Mouse (Mus musculus): ENCODE data around the gene Trabd2b. TPM values are rescaled to one million over a fixed set of nuclear protein-coding genes. Genes with fewer than 3 reads are reported as not detected.

Trabd2b gene
- polyA plus RNA-seq, 1 experiment from 2014 or later: 2.0 TPM

DNA sequence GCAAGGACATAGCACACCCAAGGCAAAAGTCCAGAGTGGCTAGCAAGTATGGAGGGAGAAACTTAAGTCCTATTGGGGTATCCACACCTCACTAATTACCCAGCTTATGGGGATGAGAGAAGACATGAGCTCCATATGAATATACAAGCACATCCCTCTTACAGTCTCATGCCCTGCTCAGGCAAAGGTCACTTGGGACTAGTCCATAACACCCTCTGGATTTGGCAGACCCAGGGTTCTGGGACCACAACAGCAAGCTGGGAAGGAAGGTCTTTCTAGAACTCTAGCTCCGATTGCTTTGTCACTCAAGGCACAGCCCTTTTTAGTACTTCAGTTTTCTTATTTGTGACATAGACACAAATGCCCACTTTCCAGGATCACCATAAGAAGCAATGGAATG, 112.0 kb downstream of the Trabd2b start:
- Histone ChIP-seq H3K27ac (ENCODE audit: low read depth, low read length) (no peak overlapping the region), H3K4me1 (ENCODE audit: control insufficient read depth, insufficient read depth, low read length) (no peaks in the 10 kb centered on the region; the same call in 1 of the 2 replicates), H3K27me3 (ENCODE audit: control insufficient read depth, insufficient read depth, low read length) (no peaks in the 10 kb centered on the region), H3K9me3 (ENCODE audit: control insufficient read depth, low read length) (no peaks in the 10 kb centered on the region), H3K36me3 (ENCODE audit: control insufficient read depth, insufficient read depth, low read length) (no peaks in the 10 kb centered on the region), H3K9ac (ENCODE audit: low read length) (no peak overlapping the region), H3K4me3 (ENCODE audit: low read depth, low read length) (no peak overlapping the region), H3K4me2 (ENCODE audit: low read depth) (no peak overlapping the region)
- ATAC-seq (ENCODE audit: insufficient read depth, low FRiP score, low TSS enrichment) (no peak), DNase-seq (ENCODE audit: low spot score) (no peak)
- 92% methylated on average over 1 of the region's 1 CpGs for WGBS

DNA sequence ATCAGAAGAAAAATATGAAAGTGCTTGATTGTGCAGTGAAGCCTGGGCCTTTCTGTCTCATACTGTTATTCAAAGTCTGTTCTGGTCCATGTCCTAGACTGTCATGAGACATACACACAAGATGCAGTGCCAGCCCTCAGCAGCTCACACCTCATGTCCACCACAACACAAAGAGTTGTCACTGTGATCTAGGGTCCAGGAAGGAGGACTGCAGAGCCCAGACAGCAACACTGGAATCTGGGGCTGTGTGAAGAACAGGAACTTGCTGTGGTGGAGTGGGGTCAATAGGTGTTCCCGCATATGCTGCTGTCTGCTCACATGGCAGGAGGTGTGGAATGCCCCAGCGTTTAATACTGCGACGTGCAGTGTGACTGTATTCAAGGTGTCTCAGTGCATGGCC, 112.8 kb downstream of the Trabd2b start:
- no peaks in the 10 kb centered on the region for H3K36me3 ChIP-seq (ENCODE audit: control insufficient read depth, insufficient read depth, low read length)
- no peaks in the 10 kb centered on the region; the same call in 1 of the 2 replicates for H3K4me1 ChIP-seq (ENCODE audit: control insufficient read depth, insufficient read depth, low read length)
- H3K4me2 ChIP-seq (ENCODE audit: low read depth): no peak overlapping the region
- no peak for DNase-seq (ENCODE audit: low spot score)
- no peak overlapping the region for H3K4me3 ChIP-seq (ENCODE audit: low read depth, low read length)
- H3K27me3 ChIP-seq (ENCODE audit: control insufficient read depth, insufficient read depth, low read length): no peaks in the 10 kb centered on the region
- no peak for ATAC-seq (ENCODE audit: insufficient read depth, low FRiP score, low TSS enrichment)
- no peaks in the 10 kb centered on the region for H3K9me3 ChIP-seq (ENCODE audit: control insufficient read depth, low read length)
- no peak overlapping the region for H3K9ac ChIP-seq (ENCODE audit: low read length)
- no peak overlapping the region for H3K27ac ChIP-seq (ENCODE audit: low read depth, low read length)
- 83% methylated on average over 4 of the region's 4 CpGs for WGBS

DNA sequence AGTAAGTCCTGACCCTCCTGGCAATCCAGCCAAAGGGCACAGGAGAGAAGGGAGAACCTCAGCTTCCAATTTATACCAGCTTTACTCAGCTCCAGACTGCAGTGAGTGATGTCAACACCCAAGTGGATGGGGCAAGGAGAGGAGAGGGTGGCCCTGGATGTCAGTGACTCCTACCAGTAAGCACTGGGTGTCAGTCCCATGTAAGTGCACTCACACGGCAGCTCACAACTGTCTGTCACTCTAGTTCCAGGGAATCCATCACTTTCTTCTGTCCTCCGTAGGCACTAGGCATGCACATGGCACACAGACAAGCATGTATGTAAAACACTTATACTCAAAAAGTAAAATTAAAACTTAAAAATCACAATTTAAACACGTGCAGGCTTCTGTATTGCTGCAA, 113.4 kb downstream of the Trabd2b start:
- no peak overlapping the region for H3K4me2 ChIP-seq (ENCODE audit: low read depth)
- ATAC-seq (ENCODE audit: insufficient read depth, low FRiP score, low TSS enrichment) (no peak), DNase-seq (ENCODE audit: low spot score) (no peak)
- no peak overlapping the region for H3K27ac ChIP-seq (ENCODE audit: low read depth, low read length)
- H3K9me3 ChIP-seq (ENCODE audit: control insufficient read depth, low read length): no peaks in the 10 kb centered on the region
- H3K9ac ChIP-seq (ENCODE audit: low read length): no peak overlapping the region
- H3K27me3 ChIP-seq (ENCODE audit: control insufficient read depth, insufficient read depth, low read length): no peaks in the 10 kb centered on the region
- no peaks in the 10 kb centered on the region; the same call in 1 of the 2 replicates for H3K4me1 ChIP-seq (ENCODE audit: control insufficient read depth, insufficient read depth, low read length)
- no peaks in the 10 kb centered on the region for H3K36me3 ChIP-seq (ENCODE audit: control insufficient read depth, insufficient read depth, low read length)
- H3K4me3 ChIP-seq (ENCODE audit: low read depth, low read length): no peak overlapping the region
- 91% methylated on average over 3 of the region's 3 CpGs for WGBS

DNA sequence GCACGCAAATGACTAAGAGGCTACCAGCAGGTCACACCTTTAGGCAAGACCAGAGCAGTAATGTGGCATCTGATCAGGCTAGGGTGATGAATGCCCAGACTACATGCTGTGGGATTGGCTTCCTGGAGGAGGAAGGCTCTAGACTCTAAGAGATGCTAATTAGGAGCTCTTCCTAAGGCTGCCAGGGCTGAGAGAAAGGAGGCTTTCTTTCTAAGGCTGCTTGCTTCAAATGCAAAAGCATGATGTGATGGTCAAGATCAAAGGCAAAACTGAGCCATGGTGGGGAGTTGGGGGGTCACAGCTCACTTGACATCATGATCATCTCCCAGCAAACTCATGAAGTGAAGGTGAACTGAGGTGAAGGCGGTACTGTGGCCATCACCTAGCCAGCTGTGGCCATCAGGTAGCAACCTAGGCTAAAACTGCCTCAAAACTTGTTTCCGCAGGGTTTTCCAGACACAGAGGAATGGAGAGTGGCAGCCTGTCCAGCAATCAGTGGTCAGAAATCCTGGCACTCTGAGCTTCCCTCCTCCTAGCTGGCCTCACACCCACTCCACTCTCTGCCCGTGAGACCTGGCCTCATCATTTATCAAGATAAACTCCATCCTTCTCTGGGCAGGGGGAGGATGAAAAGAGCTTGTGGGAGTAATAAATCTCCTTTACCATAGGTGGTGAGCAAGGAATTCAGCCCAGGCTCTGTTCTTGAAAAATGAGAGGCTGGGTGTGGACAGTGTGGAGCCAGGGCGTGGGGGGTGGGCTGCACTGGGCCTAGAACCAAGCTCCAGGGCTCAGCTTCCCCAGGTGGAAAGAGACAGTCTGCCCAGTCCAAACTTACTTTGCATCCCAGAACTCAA, 117.0 kb downstream of the Trabd2b start:
- no peak overlapping the region for H3K4me3 ChIP-seq (ENCODE audit: low read depth, low read length)
- H3K4me2 ChIP-seq (ENCODE audit: low read depth): no peak overlapping the region
- ATAC-seq (ENCODE audit: insufficient read depth, low FRiP score, low TSS enrichment): no peak
- no peaks in the 10 kb centered on the region for H3K9me3 ChIP-seq (ENCODE audit: control insufficient read depth, low read length)
- no peak overlapping the region for H3K27ac ChIP-seq (ENCODE audit: low read depth, low read length)
- H3K36me3 ChIP-seq (ENCODE audit: control insufficient read depth, insufficient read depth, low read length): no peaks in the 10 kb centered on the region
- 55% methylated on average over 5 of the region's 5 CpGs for WGBS
- H3K4me1 ChIP-seq (ENCODE audit: control insufficient read depth, insufficient read depth, low read length): no peaks in the 10 kb centered on the region; the same call in 1 of the 2 replicates
- DNase-seq (ENCODE audit: low spot score): no peak
- no peak overlapping the region for H3K9ac ChIP-seq (ENCODE audit: low read length)
- no peaks in the 10 kb centered on the region for H3K27me3 ChIP-seq (ENCODE audit: control insufficient read depth, insufficient read depth, low read length)

DNA sequence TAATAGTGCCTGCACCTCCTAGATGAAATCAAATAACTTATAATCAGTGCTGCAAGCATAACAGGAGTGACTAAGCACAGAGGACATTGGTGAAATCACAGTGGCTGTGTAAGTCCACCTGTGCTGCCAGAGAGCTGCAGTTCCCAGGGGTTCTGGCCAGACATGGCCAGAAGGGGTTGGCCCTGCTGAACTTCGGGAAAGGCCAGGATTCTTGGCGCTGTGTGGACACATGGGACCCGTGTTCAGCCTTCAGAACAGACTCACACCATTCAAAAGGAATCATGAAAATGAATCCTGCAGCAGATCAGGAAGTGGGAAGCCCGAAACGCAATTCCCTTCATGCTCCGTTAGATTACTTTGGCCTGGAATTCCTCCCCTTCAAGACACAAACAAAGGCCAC, 125.1 kb downstream of the Trabd2b start:
- no peak overlapping the region for H3K27ac ChIP-seq (ENCODE audit: low read depth, low read length)
- H3K9me3 ChIP-seq (ENCODE audit: control insufficient read depth, low read length): no peaks in the 10 kb centered on the region
- H3K4me1 ChIP-seq (ENCODE audit: control insufficient read depth, insufficient read depth, low read length): no peaks in the 10 kb centered on the region
- DNase-seq (ENCODE audit: low spot score) (no peak), ATAC-seq (ENCODE audit: insufficient read depth, low FRiP score, low TSS enrichment) (no peak)
- H3K9ac ChIP-seq (ENCODE audit: low read length): no peak overlapping the region
- no peak overlapping the region for H3K4me2 ChIP-seq (ENCODE audit: low read depth)
- no peaks in the 10 kb centered on the region for H3K36me3 ChIP-seq (ENCODE audit: control insufficient read depth, insufficient read depth, low read length)
- H3K4me3 ChIP-seq (ENCODE audit: low read depth, low read length): no peak overlapping the region
- no peaks in the 10 kb centered on the region for H3K27me3 ChIP-seq (ENCODE audit: control insufficient read depth, insufficient read depth, low read length)
- 71% methylated on average over 6 of the region's 6 CpGs for WGBS

DNA sequence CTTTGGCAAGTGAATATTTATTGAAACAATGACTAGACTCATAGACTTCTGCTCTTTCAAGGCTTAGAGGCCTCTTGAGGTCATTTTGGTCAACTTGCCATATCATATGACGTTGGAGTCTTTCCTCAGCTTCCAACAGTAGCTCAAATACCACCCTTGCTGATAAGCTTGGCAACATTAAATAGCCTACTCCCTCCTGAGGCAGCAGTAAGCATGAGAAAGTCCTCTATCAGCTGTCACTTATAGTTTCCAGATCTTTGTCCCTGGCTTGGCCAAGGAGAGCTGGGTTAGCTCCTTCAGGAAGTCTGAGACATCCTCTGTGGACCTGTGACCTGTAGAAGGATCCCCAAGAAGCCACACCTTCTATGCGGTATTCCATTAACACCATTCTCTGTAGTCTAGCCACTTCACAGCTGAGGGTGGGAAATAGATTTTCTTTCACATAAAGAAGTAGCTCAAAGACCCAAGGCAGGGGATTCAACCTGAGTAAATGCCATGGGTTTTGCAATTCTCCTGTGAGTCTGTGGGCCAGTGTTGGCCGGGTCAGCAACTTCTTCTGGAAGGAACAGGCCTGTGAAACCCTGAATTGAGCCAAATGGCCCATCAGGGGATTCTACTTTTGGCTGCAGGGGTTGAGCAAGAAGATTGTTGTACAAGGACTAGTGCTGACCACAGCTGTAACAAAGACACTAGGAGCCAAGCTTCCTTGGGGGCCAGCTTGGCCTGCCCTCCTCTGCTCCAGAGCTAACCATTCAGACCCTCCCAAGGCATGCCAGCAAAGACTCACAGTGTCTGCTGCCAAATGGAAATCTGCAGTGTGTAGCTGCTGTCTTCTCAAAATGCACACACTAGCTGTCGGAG, 127.6 kb downstream of the Trabd2b start:
- ATAC-seq (ENCODE audit: insufficient read depth, low FRiP score, low TSS enrichment): no peak
- WGBS: 81% methylated on average over 4 of the region's 4 CpGs

DNA sequence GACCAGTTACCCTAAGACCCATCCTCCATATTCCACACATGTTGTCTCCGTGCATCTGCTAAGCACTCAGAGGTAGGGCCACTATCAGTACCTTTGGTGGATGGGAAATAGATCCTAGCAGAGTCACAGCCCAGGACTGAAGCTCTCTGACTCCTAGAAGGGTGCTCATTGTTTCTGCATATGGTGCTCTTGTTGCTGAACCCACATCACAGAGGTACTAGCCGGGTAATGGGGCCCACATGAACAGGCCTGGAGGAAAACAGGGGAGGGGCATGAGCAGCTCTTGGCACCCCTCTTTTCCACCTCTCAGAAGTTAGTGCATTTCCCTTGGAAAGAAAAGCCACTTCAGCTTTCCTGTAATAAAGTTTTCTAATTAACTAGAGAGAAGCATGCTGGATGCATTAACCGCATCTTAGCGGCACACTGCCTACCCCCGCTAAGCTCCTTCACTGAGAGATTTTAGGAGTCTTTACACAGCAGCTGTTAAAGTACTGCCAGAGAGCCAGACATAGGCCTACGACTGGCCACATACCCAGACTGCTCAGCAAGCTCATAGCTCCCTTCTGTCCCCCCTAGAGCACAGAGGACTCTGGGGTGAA, 131.0 kb downstream of the Trabd2b start:
- no peak for DNase-seq (ENCODE audit: low spot score)
- Histone ChIP-seq H3K4me1 (ENCODE audit: control insufficient read depth, insufficient read depth, low read length) (no peaks in the 10 kb centered on the region), H3K27ac (ENCODE audit: low read depth, low read length) (no peak overlapping the region), H3K36me3 (ENCODE audit: control insufficient read depth, insufficient read depth, low read length) (no peaks in the 10 kb centered on the region), H3K4me2 (ENCODE audit: low read depth) (no peak overlapping the region), H3K9me3 (ENCODE audit: control insufficient read depth, low read length) (no peaks in the 10 kb centered on the region), H3K27me3 (ENCODE audit: control insufficient read depth, insufficient read depth, low read length) (no peaks in the 10 kb centered on the region), H3K9ac (ENCODE audit: low read length) (no peak overlapping the region), H3K4me3 (ENCODE audit: low read depth, low read length) (no peak overlapping the region)
- no peak for ATAC-seq (ENCODE audit: insufficient read depth, low FRiP score, low TSS enrichment)
- WGBS: 66% methylated on average over 6 of the region's 6 CpGs

More for the DNA sequence above, 127.6 kb downstream of the Trabd2b start:
- Histone ChIP-seq H3K27ac (ENCODE audit: low read depth, low read length) (no peak overlapping the region), H3K27me3 (ENCODE audit: control insufficient read depth, insufficient read depth, low read length) (no peaks in the 10 kb centered on the region), H3K4me2 (ENCODE audit: low read depth) (no peak overlapping the region), H3K36me3 (ENCODE audit: control insufficient read depth, insufficient read depth, low read length) (no peaks in the 10 kb centered on the region), H3K9me3 (ENCODE audit: control insufficient read depth, low read length) (no peaks in the 10 kb centered on the region), H3K4me1 (ENCODE audit: control insufficient read depth, insufficient read depth, low read length) (no peaks in the 10 kb centered on the region), H3K9ac (ENCODE audit: low read length) (no peak overlapping the region), H3K4me3 (ENCODE audit: low read depth, low read length) (no peak overlapping the region)
- no peak for DNase-seq (ENCODE audit: low spot score)

GRCm38 (mm10) chr4:114540031-114540430, 133.5 kb downstream of the Trabd2b start:
- ATAC-seq (ENCODE audit: insufficient read depth, low FRiP score, low TSS enrichment) (no peak), DNase-seq (ENCODE audit: low spot score) (no peak)
- Histone ChIP-seq H3K36me3 (ENCODE audit: control insufficient read depth, insufficient read depth, low read length) (no peaks in the 10 kb centered on the region), H3K4me3 (ENCODE audit: low read depth, low read length) (no peak overlapping the region), H3K9me3 (ENCODE audit: control insufficient read depth, low read length) (no peaks in the 10 kb centered on the region), H3K4me1 (ENCODE audit: control insufficient read depth, insufficient read depth, low read length) (no peaks in the 10 kb centered on the region), H3K9ac (ENCODE audit: low read length) (no peak overlapping the region), H3K27me3 (ENCODE audit: control insufficient read depth, insufficient read depth, low read length) (no peaks in the 10 kb centered on the region), H3K27ac (ENCODE audit: low read depth, low read length) (no peak overlapping the region), H3K4me2 (ENCODE audit: low read depth) (no peak overlapping the region)
- 92% methylated on average over 7 of the region's 7 CpGs for WGBS

Data from neural tube, embryonic 11.5 days (tissue).